Mouse (Mus musculus): ENCODE measurements around the gene Ypel4.

DNA sequence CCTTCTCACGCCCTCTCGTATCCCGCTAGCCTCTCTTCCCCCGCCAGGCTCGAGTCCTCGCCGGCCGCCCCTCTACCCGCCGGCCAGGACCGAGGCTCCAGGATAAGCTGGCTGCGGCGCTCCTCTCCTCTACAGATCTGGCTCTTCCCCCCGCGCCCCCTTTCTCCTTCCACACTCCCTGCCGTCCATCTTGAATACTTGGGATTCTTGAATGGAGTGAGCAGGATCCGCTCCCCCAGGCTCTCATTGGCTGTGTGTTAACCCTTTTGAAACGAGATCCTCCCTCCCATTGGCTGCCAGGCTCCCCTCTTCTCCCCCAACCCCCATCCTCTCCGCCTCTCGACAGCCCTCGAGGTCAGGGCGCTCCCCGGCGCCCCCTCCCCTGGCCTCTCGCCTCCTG is 9.7 kb downstream of the Ypel4 start, which contains the start of gene Gm19426:
- TF ChIP-seq CTCF (IDR thresholded peaks at IDR 0.05; ENCODE audit: low read depth) (no peak), EP300 (optimal IDR thresholded peaks at IDR 0.05) (no peak)
